Comparison of ENCODE assay signal across 27 mouse cellular contexts in genomic region chr14:101509759-101510158, GRCm38 (mm10).
DNase-seq lines count a peak whose midpoint lies in the region; ATAC-seq and TF ChIP-seq lines count a peak whose summit lies in the region.
"Had no signal": no experiment of that assay in that cellular context is flagged by ENCODE, and none has a peak within 500 bp of the region (broad histone marks: within the 10 kb centered on the region; RNA-seq: fewer than 3 reads in every experiment).

No protein-coding gene starts in this region.

- no peak for TF ChIP-seq EP300 in CH12.LX (IDR thresholded peaks at IDR 0.05; ENCODE audit: low read length)

- TF ChIP-seq RAD21 in CH12.LX (IDR thresholded peaks at IDR 0.05; ENCODE audit: low read depth, low read length): no peak

- peaks cover 7% of the 10 kb centered on the region for H3K36me3 ChIP-seq in heart, embryonic 14.5 days (ENCODE audit: control insufficient read depth, insufficient read depth, low read length)
- H3K36me3 ChIP-seq in heart, embryonic 11.5 days (ENCODE audit: control insufficient read depth, insufficient read depth, low read length): no peaks in the 10 kb centered on the region
- peaks cover 0 to 12% of the 10 kb centered on the region in 2 experiments for H3K36me3 ChIP-seq in CH12.LX (replicated peaks in 1 of 2; ENCODE audit: control insufficient read depth in 1 of 2, insufficient read depth in 1 of 2, low read length in 1 of 2)
- H3K36me3 ChIP-seq: forebrain, embryonic 12.5 days; intestine, embryonic 15.5 days; limb, embryonic 10.5 days; limb, embryonic 15.5 days; liver, embryonic 13.5 days had no signal

- in situ Hi-C loops in CH12.LX (cut with MboI; ENCODE audit: low pct_ligation_motif_present, low pct_unique_long_range_greater_than_20kb, low sequenced_read_pairs): loop anchor here (5.0 kb wide), 1 partner anchor 98 kb away; the partner anchor contains the start of gene Tbc1d4

- no peak for ATAC-seq in heart, embryonic 14.5 days (ENCODE audit: insufficient number of reproducible peaks, insufficient read depth, low FRiP score, low read depth)
- no peak for ATAC-seq in heart, embryonic 11.5 days (replicated peaks; ENCODE audit: insufficient number of reproducible peaks, low FRiP score, low TSS enrichment)
- ATAC-seq in granulocyte monocyte progenitor cell, adult 5-6 weeks (replicated peaks; ENCODE audit: poor library complexity, severe bottlenecking): peak; percentile 61
- ATAC-seq: lung, postnatal 0 days; Patski had no signal

- no peaks in the 10 kb centered on the region for H3K9me3 ChIP-seq in heart, embryonic 14.5 days (ENCODE audit: control insufficient read depth, low read length)
- no peaks in the 10 kb centered on the region for H3K9me3 ChIP-seq in heart, embryonic 11.5 days (replicated peaks; ENCODE audit: control insufficient read depth, low read length)
- H3K9me3 ChIP-seq in CH12.LX (replicated peaks; ENCODE audit: low read length): no peaks in the 10 kb centered on the region
- H3K9me3 ChIP-seq: forebrain, embryonic 12.5 days; intestine, embryonic 15.5 days; limb, embryonic 10.5 days; limb, embryonic 15.5 days; liver, embryonic 13.5 days had no signal

- 0 out of 4 replicates have a peak overlapping the region, but pooled peaks of 1 of the 2 experiments have one; percentile 1 for H3K27ac ChIP-seq in heart, embryonic 14.5 days (replicated peaks in 1 of 2; ENCODE audit: control insufficient read depth in 1 of 2, insufficient read depth in 1 of 2, low read depth in 2 of 2, low read length in 2 of 2)
- H3K27ac ChIP-seq in heart, embryonic 11.5 days (ENCODE audit: low read depth, low read length): no peak overlapping the region
- no peak overlapping the region for H3K27ac ChIP-seq in CH12.LX (ENCODE audit: insufficient read depth, low read depth)
- H3K27ac ChIP-seq: forebrain, embryonic 12.5 days; intestine, embryonic 15.5 days; limb, embryonic 10.5 days; limb, embryonic 15.5 days; liver, embryonic 13.5 days; macrophage had no signal

- no peak overlapping the region for H3K4me3 ChIP-seq in heart, embryonic 14.5 days (ENCODE audit: control insufficient read depth in 1 of 2, insufficient read depth in 1 of 2, low read depth in 1 of 2, low read length in 2 of 2)
- no peak overlapping the region for H3K4me3 ChIP-seq in heart, embryonic 11.5 days (ENCODE audit: low read depth, low read length)
- H3K4me3 ChIP-seq in CH12.LX (replicated peaks in 1 of 3; ENCODE audit: low read depth in 2 of 3, low read length in 2 of 3, poor library complexity in 1 of 3): peak overlapping the region in 2 of 3 experiments; percentile 52 to 56
- H3K4me3 ChIP-seq: forebrain, embryonic 12.5 days; intestine, embryonic 15.5 days; limb, embryonic 10.5 days; limb, embryonic 15.5 days; liver, embryonic 13.5 days had no signal

- dilution Hi-C loops in CH12.LX (cut with MboI; ENCODE audit: extremely low pct_ligation_motif_present, extremely low pct_unique_long_range_greater_than_20kb, low sequenced_read_pairs): no loop called here

- no peak for TF ChIP-seq POLR2A in CH12.LX (IDR thresholded peaks at IDR 0.05; ENCODE audit: low read depth, low read length)

- peaks cover 7 to 17% of the 10 kb centered on the region in 2 experiments for H3K4me1 ChIP-seq in heart, embryonic 14.5 days (ENCODE audit: control insufficient read depth in 2 of 2, insufficient read depth in 2 of 2, low read length in 2 of 2)
- no peaks in the 10 kb centered on the region for H3K4me1 ChIP-seq in heart, embryonic 11.5 days (ENCODE audit: control insufficient read depth, insufficient read depth, low read length)
- H3K4me1 ChIP-seq in CH12.LX (ENCODE audit: control insufficient read depth in 1 of 2, insufficient read depth in 2 of 2): peaks cover 10 to 58% of the 10 kb centered on the region in 2 experiments
- H3K4me1 ChIP-seq: intestine, embryonic 15.5 days; liver, embryonic 13.5 days had no signal

- H3K27me3 ChIP-seq in heart, embryonic 14.5 days (ENCODE audit: control insufficient read depth, insufficient read depth, low read length): no peaks in the 10 kb centered on the region
- H3K27me3 ChIP-seq in heart, embryonic 11.5 days (ENCODE audit: control insufficient read depth, insufficient read depth, low read length): no peaks in the 10 kb centered on the region
- H3K27me3 ChIP-seq in CH12.LX (replicated peaks): no peaks in the 10 kb centered on the region
- H3K27me3 ChIP-seq: forebrain, embryonic 12.5 days; intestine, embryonic 15.5 days; limb, embryonic 15.5 days; liver, embryonic 13.5 days; Patski had no signal

- H3K9ac ChIP-seq in heart, embryonic 14.5 days (ENCODE audit: low read length): no peak overlapping the region
- no peak overlapping the region for H3K9ac ChIP-seq in heart, embryonic 11.5 days (ENCODE audit: low read depth, low read length)
- no peak overlapping the region for H3K9ac ChIP-seq in CH12.LX (ENCODE audit: insufficient read depth, low read depth)
- H3K9ac ChIP-seq: forebrain, embryonic 12.5 days; forebrain, postnatal 0 days; intestine, embryonic 15.5 days; limb, embryonic 15.5 days; liver, embryonic 13.5 days had no signal

- TF ChIP-seq CTCF in CH12.LX (conservative IDR thresholded peaks at IDR 0.05 in 1 of 2, IDR thresholded peaks at IDR 0.05 in 1 of 2; ENCODE audit: low read depth in 2 of 2, low read length in 2 of 2): no peak

- DNase-seq in CH12.LX (ENCODE audit: extremely low read depth): no peak
- DNase-seq in thymus, postnatal 25 days: no peak
- DNase-seq in retina, postnatal 1 day: no peak
- no peak for DNase-seq in layer of hippocampus, postnatal 14 days (ENCODE audit: low spot score in 2 of 2)
- DNase-seq: adrenal gland, postnatal 10 days; cerebellum, adult 11-12 months; cerebellum, postnatal 14 days; forebrain, postnatal 0 days; heart, postnatal 10 days; kidney, adult 8-10 months; kidney, postnatal 10 days; liver, embryonic 13.5 days; lung, adult 18-20 months; midbrain, embryonic 14.5 days; spleen, adult 18-20 months; thymus, adult 2 months; thymus, postnatal 4 days had no signal

- H3K79me2 ChIP-seq in CH12.LX (replicated peaks; ENCODE audit: control insufficient read depth, extremely low read depth, insufficient read depth, poor library complexity, severe bottlenecking): no peaks in the 10 kb centered on the region

- WGBS in heart, embryonic 14.5 days: 88% methylated on average over 7 of the region's 7 CpGs
- 88% methylated on average over 7 of the region's 7 CpGs for WGBS in heart, embryonic 11.5 days (ENCODE audit: insufficient replicate concordance)

- 0 out of 2 replicates have a peak overlapping the region, but pooled peaks have one; percentile 39 for H3K4me2 ChIP-seq in heart, embryonic 14.5 days (ENCODE audit: low read length)
- no peak overlapping the region for H3K4me2 ChIP-seq in heart, embryonic 11.5 days
- H3K4me2 ChIP-seq in CH12.LX (ENCODE audit: insufficient read depth, low read depth, poor library complexity, severe bottlenecking): no peak overlapping the region; the same call in 1 of the 2 replicates
- H3K4me2 ChIP-seq: forebrain, embryonic 12.5 days; intestine, embryonic 15.5 days; limb, embryonic 15.5 days; liver, embryonic 13.5 days had no signal

TF ChIP-seq in CH12.LX, 34 proteins besides CTCF, POLR2A, EP300 and RAD21:
- TF ChIP-seq TCF12 (IDR thresholded peaks at IDR 0.05; ENCODE audit: low read depth, low read length) (no peak), USF1 (IDR thresholded peaks at IDR 0.05; ENCODE audit: low read depth, low read length) (no peak), E2F4 (IDR thresholded peaks at IDR 0.05; ENCODE audit: insufficient replicate concordance, low read depth, low read length) (no peak), ZMIZ1 (IDR thresholded peaks at IDR 0.05; ENCODE audit: low read depth, low read length) (no peak), UBTF (IDR thresholded peaks at IDR 0.05; ENCODE audit: low read depth, low read length) (no peak), JUND (conservative IDR thresholded peaks at IDR 0.05; ENCODE audit: low read depth, low read length) (no peak), SMC3 (IDR thresholded peaks at IDR 0.05; ENCODE audit: low read depth, low read length) (no peak), MXI1 (IDR thresholded peaks at IDR 0.05; ENCODE audit: low read depth, low read length) (no peak), JUN (IDR thresholded peaks at IDR 0.05; ENCODE audit: insufficient read depth, low read depth, low read length) (no peak), CHD1 (IDR thresholded peaks at IDR 0.05; ENCODE audit: low read depth, low read length) (no peak), MAX (IDR thresholded peaks at IDR 0.05; ENCODE audit: low read length) (no peak), GABPA (IDR thresholded peaks at IDR 0.05; ENCODE audit: insufficient replicate concordance, low read depth, low read length) (no peak), MYC (IDR thresholded peaks at IDR 0.05; ENCODE audit: low read depth, low read length) (no peak)

Comparison
In these comparisons a context has a peak if more than half of its experiments do, and no peak if none do; other contexts are left out.
1. H3K4me3 ChIP-seq: peak in CH12.LX (2 of 3); none in heart, embryonic 14.5 days (0 of 2) and heart, embryonic 11.5 days (single experiment).